Mouse (Mus musculus) cerebral cortex, adult 2 months (tissue): ENCODE data around the gene Gpha2.

Source experiments
- WGBS: fragments of 180-500 bp; shearing (Covaris S2); methylation state at CpG from one replicate; pipeline ENCODE4 v1.1.7; 2018; 5-methylcytosine and 5-hydroxymethylcytosine counted together

Gene Gpha2

GRCm38 (mm10) chr19:6242281-6242680 lies 16.1 kb downstream of the Gpha2 start:
- 1% methylated on average over 4 of the region's 4 CpGs for WGBS

- 82% methylated on average over 5 of the region's 5 CpGs for WGBS
These were observed 17.0 kb downstream of the Gpha2 start for GRCm38 (mm10) chr19:6243226-6243625.

GRCm38 (mm10) chr19:6245806-6246205 lies 19.6 kb downstream of the Gpha2 start:
- WGBS = 56% methylated on average over 1 of the region's 1 CpGs

GRCm38 (mm10) chr19:6247526-6248300 lies 21.5 kb downstream of the Gpha2 start:
- 93% methylated on average over 29 of the region's 29 CpGs for WGBS

GRCm38 (mm10) chr19:6253021-6253420 lies 26.8 kb downstream of the Gpha2 start:
- 89% methylated on average over 4 of the region's 4 CpGs for WGBS

- WGBS = 71% methylated on average over 2 of the region's 2 CpGs
These were observed 34.2 kb downstream of the Gpha2 start for GRCm38 (mm10) chr19:6260428-6260827.

GRCm38 (mm10) chr19:6260946-6261345 lies 34.8 kb downstream of the Gpha2 start:
- 82% methylated on average over 4 of the region's 4 CpGs for whole genome bisulfite sequencing

GRCm38 (mm10) chr19:6261379-6261778 lies 35.2 kb downstream of the Gpha2 start:
- WGBS = 92% methylated on average over 14 of the region's 14 CpGs

GRCm38 (mm10) chr19:6262222-6262621 lies 36.0 kb downstream of the Gpha2 start:
- 58% methylated on average over 7 of the region's 7 CpGs for WGBS

GRCm38 (mm10) chr19:6262839-6263433 lies 36.8 kb downstream of the Gpha2 start:
- WGBS = 85% methylated on average over 8 of the region's 8 CpGs

GRCm38 (mm10) chr19:6264200-6264599 lies 38.0 kb downstream of the Gpha2 start:
- 39% methylated on average over 9 of the region's 9 CpGs for WGBS

GRCm38 (mm10) chr19:6264945-6265344 lies 38.8 kb downstream of the Gpha2 start:
- 90% methylated on average over 8 of the region's 8 CpGs for WGBS

GRCm38 (mm10) chr19:6265727-6266182 lies 39.6 kb downstream of the Gpha2 start:
- WGBS = 75% methylated on average over 6 of the region's 6 CpGs

- WGBS = 45% methylated on average over 11 of the region's 11 CpGs
These were observed 41.4 kb downstream of the Gpha2 start for GRCm38 (mm10) chr19:6267306-6268169.

- 14% methylated on average over 8 of the region's 8 CpGs for WGBS
These were observed 42.0 kb downstream of the Gpha2 start for GRCm38 (mm10) chr19:6268170-6268528.

- WGBS = 78% methylated on average over 7 of the region's 7 CpGs
These were observed 42.5 kb downstream of the Gpha2 start for GRCm38 (mm10) chr19:6268670-6269132.

- WGBS = 92% methylated on average over 8 of the region's 8 CpGs
These were observed 43.8 kb downstream of the Gpha2 start for GRCm38 (mm10) chr19:6269798-6270475.

- 86% methylated on average over 9 of the region's 9 CpGs for WGBS
These were observed 44.5 kb downstream of the Gpha2 start for GRCm38 (mm10) chr19:6270661-6271060.

- 72% methylated on average over 8 of the region's 8 CpGs for WGBS
These were observed 45.0 kb downstream of the Gpha2 start for GRCm38 (mm10) chr19:6271206-6271605.

- 88% methylated on average over 7 of the region's 7 CpGs for WGBS
These were observed 45.9 kb downstream of the Gpha2 start for GRCm38 (mm10) chr19:6272053-6272452.

- WGBS = 51% methylated on average over 4 of the region's 4 CpGs
These were observed 46.6 kb downstream of the Gpha2 start for GRCm38 (mm10) chr19:6272738-6273137.

- 75% methylated on average over 4 of the region's 4 CpGs for WGBS
These were observed 47.4 kb downstream of the Gpha2 start for GRCm38 (mm10) chr19:6273592-6273991.
